Mouse (Mus musculus) left cerebral cortex, postnatal 25 days (tissue): Measurements from ENCODE around the gene Rnd2. TPM values are rescaled to one million over a fixed set of nuclear protein-coding genes. Genes with fewer than 3 reads are reported as not detected.
A peak's percentile ranks its signal among the peaks of the same experiment; 100 is the strongest.
"Not testable (repeated sequence)": the region's sequence is repeated elsewhere in the genome, so short reads cannot be mapped to it uniquely, and the experiment has no call there.

ENCODE experiments used
- DNase-seq, 2 experiments: peaks; one replicate each; pipeline ENCODE4 v3.0.0; 2022; ENCODE audit warnings: low spot score in 2 of 2, mixed read lengths in 1 of 2
- intact Hi-C: fragments of 180-260 bp; cut with DNase I; formaldehyde crosslinking; loops from one replicate; pipeline ENCODE4 v1.15.1; 2025
- total RNA-seq, 2 experiments: library from RNA; stranded (reverse); gene quantifications; 2 replicates each; pipeline ENCODE4 v1.2.3; 2021

Rnd2 gene
- total RNA-seq = 100 to 1,000 TPM; 149 to 175 TPM

DNA sequence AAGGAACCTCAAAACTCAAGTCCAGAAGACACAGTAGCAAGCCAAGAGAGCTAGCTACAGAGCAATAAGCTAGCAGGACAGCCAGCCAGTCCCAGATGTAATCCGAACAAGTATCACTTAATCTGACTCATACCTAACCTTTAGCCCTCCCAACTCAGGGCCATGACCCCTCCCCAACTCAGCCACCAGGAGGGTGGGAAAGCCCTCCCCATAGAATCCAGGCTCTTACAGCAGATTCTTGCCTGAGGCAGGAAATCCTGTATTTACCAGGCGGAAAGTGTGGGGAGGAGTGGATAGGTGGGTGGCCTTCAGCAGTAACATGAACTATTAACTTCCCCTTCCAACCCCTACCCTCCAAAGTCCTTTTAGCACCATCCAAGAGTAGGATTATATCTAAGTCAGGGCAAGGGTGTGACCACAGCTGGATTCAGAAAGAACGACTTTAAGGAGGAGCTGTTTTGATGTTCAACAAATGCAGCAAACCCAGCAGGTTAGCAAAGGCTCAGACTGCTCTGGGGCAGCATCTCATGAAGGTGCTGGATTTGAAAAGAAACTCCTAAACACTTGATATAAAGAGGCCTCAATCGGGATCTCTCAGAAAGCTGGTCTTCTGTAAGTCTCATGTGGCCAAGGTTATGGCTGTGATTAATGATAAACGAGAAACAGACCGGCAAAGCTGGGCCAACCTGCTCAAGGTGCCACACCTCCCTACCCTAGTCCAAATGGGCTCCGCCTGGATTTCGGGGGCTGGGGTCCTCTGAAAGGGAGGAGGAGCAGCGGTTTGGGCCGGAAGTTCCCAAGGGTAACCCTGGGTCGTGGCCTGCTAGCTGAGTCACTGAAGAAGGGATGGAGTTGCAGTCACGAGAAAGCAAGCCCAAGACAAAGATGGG, at the start of gene Rnd2:
Gene Rnd2, plus strand, starts transcription at position 789 of the 890 bp plus-strand sequence.
- intact Hi-C loops = no loop called here
- no peak for DNase-seq

DNA sequence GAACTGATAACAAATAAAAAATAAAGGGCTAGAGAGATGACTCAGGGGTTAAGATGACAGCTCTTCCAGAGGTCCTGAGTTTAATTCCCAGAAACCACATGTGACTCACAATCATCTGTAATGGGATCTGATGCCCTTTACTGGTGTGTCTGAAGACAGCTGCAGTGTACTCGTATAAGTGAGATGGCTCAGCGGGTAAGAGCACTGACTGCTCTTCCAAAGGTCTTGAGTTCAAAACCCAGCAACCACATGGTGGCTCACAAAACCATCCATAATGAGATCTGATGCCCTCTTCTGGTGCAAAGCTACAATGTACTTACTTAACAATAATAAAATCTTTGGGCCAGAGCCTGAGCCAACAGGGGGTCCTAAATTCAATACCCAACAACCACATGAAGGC, 49.5 kb upstream of the Rnd2 start:
- intact Hi-C loops = loop anchor here (10.0 kb wide), 1 partner anchor 321 kb away; the partner anchor contains the start of gene Psmc3ip
- no peak for DNase-seq

DNA sequence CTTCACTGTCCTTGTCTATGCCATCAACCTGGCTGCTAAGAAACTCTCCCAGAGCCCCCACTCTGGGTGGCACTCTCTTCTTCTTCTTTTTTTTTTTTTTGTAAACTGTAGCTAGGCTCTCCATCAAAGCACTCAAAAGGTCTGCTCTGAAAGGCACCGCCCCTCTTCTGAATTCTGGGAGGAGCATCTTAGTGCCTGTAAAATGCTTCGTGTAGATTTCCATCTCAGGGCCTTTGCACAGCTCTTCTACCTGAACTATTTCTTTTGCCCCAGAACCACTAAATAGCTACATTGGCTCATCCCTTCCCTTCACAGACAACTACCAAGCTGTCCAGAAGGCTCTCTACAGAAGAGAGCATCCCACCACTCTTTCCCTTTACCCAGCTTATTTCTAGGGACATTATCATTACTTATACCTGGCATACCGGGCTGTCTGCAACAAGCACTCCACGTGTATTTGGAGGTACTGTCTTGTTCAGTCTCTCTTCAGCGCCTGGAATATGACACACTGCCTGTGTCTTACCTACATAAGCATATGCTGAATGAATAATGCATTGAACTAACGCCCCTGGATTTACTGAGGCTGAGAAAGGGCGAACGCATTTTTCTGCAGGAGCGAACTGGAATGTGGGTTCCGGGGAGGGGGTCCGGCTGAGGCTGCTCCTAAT, 48.2 kb upstream of the Rnd2 start:
- DNase-seq = no peak
- intact Hi-C loops = loop anchor here (10.0 kb wide), 1 partner anchor 322 kb away; the partner anchor contains the start of gene Psmc3ip

DNA sequence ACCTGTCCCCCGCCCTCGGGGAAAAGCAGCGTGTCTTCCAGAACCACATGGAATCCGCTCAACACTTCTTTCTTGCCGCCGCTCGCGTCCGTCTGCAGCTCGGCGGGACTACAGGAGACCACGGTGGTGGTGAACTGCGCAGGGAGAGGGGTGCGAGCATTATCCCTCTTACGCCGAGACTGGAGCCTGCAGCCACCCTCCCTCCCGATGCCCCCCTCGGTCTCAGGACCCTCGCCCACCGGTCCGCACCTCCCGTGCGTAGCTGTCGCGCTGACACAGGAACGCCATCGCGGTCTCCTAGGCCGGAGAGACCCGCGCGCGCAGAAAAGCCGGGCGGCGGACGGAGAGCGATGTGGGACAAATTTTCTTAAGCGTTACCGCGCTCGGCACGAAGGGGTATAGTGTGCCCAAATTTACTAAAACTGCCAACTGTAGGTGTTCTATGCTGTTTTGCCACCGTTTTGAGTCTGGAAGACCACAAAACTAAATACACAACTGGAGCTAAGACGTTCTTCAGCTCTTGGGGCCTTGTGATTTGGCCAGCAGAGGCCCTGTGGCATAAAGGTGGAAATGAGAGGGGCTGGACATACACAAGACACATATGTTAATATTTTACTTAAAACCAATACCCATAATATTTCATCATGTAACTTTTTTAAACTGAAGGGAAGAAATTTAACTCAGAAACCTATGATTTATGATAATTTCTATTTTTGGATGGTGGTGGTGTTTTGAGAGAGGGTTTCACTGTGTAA, 47.5 kb upstream of the Rnd2 start, which contains the start of gene Aarsd1:
Gene Aarsd1, minus strand, starts transcription at position 515 of the 755 bp plus-strand sequence.
- intact Hi-C loops = loop anchor here (10.0 kb wide), 1 partner anchor 322 kb away; the partner anchor contains the start of gene Psmc3ip
- DNase-seq = peak; percentile 89 to 91

DNA sequence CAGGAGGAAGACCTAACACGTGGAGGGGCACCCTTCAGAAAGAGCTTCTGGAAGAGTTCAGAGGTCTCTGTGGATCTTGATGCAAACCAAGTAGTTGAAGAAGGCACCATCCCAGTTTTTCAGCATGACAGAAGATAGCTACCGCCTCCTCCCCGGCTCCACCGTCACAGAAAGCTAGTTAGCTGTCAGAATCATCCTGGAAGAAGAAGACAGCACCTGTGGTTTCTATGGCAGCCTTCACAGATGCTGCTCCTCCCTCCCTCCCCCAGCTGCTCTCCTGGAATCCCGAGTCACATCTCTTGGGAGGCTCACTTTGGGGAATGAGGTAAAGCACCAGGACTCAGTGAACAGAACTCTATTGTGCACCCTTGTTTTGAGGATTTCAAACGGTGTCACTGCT, 45.8 kb upstream of the Rnd2 start:
- DNase-seq = peak; percentile 41 to 78
- intact Hi-C loops = loop anchor here (10.0 kb wide), 1 partner anchor 324 kb away; the partner anchor contains the start of gene Psmc3ip

DNA sequence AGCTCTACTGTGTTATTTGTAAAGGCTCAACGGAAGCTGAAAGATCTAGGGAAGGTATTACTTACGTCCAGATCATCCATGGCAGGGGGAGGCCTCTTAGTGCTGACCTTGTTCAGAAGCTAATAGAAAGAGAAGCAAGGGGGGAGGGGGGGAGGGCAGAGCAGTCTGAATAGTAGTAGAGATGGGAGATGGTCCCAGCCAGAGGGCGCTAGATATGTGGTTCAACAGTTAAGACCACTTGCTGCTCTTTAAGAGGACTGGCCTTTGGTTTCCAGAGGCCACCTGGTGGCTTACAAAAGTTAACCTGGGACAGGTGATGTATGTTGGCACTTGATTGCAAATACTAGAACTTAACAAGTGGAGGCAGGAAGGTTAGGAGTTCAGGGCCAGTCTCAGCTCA, 45.2 kb upstream of the Rnd2 start:
- intact Hi-C loops = loop anchor here (10.0 kb wide), 1 partner anchor 325 kb away; the partner anchor contains the start of gene Psmc3ip
- DNase-seq = no peak

DNA sequence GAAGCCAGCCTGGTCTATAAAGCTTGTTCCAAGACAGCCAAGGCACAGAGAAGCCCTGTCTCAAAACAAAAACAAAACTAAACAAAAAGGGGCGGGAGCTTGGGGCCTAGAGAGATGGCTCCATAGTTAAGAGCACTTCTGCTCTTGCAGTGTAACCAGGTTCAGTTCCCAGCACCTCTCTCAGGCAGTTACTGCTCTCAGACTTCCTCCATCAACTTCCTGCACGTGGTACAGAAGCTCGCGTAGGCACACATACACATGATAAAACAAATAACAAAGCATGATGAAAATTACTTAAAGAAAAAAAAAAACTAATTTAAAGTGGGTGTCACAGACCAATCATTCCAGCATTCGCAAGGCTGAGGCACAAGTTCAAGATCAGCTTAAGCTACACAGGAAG, 44.7 kb upstream of the Rnd2 start:
- DNase-seq = no peak

DNA sequence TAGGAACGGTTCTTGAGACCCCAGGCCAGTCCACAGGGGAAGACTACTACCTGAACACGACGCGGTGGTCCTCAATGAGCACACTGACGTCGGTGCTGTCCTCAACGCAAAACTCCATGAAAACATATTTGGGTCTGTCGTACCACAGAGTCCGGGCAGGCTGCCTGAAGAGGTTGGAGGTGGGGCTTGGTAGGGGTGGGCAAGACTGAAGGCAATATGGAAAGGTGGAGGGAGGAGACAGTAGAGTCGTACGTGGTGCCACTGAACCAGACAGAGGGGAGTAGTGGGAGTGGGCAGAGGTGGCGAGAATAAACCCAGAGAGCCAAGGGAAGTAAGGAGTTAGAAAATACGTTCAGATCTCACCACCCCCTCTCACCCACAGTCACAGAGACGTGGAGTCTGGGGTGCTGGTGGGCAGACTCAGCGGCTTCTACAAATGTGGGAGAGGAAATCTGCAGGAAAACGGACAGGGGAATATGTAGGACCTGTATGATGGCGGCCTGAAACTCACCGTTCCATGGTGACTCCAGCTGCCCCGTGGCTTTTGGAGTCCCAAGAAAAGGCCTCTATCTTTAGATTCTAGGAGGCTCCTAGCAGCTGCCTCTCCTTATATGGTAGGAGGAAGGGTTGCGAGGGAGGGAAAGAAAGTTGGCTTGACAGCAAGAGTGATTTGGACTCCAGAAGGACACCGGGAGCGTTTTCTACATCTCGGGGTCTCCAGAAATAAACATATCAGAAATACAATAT, 40.5 kb upstream of the Rnd2 start, which contains the start of gene Gm27029:
Gene Gm27029, minus strand, starts transcription at position 692 of the 747 bp plus-strand sequence.
- peak; percentile 54 to 58 for DNase-seq
- intact Hi-C loops = loop anchor here (2.0 kb wide), 1 partner anchor 19 kb away; the partner anchor contains the start of gene Rpl27

More for the DNA sequence above, 44.7 kb upstream of the Rnd2 start:
- intact Hi-C loops = no loop called here

DNA sequence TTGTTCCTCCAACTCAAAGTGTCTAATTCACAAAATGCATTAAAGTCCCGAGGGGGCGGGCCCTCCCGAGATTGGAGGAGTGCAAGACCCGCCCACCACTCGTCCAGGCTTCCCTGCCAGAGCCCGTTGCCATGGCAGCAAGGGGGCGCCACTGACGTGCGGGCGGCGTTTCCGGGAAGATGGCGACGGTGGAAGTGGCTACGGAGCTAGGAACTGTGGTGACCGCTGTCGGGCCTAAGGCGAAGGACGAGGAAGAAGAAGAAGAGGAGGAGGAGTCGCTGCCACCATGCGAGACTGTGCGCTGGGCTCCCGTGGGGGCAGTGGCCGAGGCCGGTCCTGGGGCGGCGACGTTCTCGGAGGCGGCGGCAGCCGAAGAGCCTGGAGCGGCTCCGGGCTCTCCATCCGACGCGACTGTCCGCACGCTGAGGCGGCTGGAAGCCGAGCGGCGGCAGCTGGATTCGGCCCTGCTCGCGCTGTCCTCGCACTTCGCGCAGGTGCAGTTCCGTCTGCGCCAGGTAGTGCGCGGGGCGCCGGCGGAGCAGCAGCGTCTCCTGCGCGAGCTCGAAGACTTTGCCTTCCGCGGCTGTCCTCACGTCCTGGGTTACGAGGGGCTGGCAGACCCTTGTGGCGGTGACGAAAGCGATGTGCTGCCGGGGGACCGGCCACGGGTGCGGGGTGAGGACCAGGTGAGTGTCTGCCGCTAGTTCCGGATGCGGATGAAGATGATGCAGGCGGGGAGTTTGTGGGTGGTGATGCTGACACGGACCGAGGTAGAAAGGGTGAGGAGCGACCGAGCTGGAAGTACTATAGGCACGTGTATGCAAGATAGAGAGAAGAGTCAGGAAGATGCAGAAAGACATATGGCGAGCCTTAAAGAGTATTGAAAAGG, 39.6 kb upstream of the Rnd2 start, which contains the start of the genes Rundc1 and Ptges3l:
Gene Rundc1, plus strand, starts transcription at position 161 of the 889 bp plus-strand sequence.
Gene Ptges3l, minus strand, starts transcription at position 409 of the 889 bp plus-strand sequence.
- intact Hi-C loops = loop anchor here (2.0 kb wide), 1 partner anchor 18 kb away; the partner anchor contains the start of gene Rpl27
- peak; percentile 99 for DNase-seq

DNA sequence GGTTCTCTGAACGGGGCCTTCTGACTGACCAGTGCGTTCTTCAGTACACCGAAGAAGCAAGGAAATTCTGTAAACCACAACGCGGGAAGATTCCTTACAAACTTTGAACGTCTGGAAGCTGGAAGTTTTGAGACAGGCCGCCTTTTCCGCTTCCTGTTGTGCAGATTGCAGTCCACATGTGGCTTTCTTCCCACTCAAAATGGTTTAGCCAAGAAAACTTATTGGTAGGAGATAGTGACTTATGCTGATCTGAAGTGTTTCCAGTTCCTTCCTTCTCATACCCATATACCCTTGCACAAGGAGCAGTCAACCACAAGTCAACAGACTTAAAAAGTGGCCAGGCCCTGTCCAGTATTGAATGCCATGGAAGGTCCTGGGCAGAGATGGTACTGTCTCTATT, 38.6 kb upstream of the Rnd2 start:
- no peak for DNase-seq
- intact Hi-C loops = no loop called here

DNA sequence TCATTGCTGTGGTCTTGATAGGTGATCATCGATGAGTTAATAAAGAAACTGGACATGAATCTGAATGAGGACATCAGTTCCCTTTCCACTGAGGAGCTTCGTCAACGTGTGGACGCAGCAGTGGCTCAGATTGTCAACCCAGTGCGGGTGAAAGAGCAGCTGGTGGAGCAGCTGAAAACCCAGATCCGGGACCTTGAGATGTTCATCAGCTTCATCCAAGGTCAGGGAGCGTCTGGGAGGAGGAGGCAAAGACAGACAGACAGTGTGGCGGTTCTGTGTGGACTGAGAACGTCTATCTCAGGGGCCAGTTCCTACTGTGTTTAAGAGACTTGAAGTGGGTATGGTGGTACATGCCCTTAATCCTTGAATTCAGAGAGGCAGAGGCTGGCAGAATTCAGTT, 33.5 kb upstream of the Rnd2 start:
- DNase-seq = no peak
- intact Hi-C loops = no loop called here

DNA sequence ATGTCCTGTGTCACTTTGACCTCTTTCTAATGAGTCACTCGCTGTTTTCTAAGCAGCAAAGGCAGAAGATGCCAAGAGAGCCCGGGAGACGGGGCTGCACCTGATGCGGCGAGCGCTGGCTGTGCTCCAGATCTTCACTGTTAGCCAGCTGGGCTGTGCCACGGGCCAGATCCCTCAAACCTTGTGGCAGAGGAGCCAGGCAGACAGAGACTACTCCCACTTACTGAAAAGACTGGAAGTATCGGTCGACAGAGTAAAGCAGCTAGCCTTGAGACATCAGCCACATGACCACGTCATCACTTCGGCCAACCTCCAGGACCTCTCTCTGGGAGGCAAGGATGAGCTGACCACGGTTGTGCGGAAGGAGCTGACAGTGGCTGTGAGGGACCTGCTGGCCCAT, 31.4 kb upstream of the Rnd2 start:
- intact Hi-C loops = no loop called here
- DNase-seq = no peak

DNA sequence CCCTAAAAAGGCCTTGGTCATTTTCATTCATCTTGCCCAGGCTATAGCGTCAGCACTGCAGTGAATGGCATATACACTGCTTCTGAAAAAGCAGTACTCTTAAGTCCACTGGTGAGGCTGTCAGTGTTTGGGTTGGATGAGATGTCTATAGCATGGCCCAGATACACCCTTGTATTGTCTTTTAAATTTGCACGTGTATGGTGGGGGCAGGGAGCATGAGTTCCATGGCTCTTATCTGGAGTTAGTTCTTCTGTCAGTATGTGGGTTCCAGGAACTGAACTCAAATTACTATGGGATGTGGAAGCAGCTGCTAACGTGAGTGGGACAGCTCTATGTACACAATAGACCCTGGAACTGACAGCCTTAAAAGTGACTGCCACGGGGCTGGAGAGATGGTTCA, 29.0 kb upstream of the Rnd2 start:
- intact Hi-C loops = no loop called here
- no peak for DNase-seq

DNA sequence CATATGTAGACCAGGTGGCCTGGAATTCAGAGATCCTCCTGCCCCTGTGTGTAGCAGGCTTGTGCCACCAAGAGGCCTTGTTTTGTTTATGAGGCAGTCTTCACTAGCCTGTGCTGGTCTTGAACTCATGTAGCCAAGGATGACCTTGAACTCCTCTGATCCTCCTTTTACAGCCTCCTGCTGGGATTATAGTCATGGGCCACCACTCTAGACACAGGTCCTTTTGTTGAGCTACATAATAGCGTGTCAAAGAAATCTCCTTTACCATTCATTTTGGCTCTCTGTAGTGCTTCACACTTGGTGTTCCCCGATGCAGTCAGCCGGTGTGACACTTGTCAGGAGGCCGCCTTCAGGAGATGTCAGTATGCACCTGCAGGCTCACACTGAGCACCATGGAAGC, 27.9 kb upstream of the Rnd2 start:
- intact Hi-C loops = no loop called here
- DNase-seq = no peak

DNA sequence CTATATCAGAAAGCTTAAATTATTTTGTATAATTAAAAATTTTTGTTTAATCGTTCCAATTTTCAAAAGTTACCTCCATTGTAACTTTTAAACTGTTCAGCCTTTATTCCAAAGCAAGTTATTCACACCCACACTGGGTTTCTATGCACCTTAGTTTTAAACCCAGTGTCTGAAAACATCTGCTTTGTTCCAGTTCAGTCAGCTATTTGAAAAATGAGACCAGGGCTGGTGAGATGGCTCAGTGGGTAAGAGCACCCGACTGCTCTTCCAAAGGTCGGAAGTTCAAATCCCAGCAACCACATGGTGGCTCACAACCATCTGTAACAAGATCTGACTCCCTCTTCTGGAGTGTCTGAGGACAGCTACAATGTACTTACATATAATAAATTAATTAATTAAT, 26.8 kb upstream of the Rnd2 start:
- DNase-seq, intact Hi-C loops: not testable (repeated sequence)

DNA sequence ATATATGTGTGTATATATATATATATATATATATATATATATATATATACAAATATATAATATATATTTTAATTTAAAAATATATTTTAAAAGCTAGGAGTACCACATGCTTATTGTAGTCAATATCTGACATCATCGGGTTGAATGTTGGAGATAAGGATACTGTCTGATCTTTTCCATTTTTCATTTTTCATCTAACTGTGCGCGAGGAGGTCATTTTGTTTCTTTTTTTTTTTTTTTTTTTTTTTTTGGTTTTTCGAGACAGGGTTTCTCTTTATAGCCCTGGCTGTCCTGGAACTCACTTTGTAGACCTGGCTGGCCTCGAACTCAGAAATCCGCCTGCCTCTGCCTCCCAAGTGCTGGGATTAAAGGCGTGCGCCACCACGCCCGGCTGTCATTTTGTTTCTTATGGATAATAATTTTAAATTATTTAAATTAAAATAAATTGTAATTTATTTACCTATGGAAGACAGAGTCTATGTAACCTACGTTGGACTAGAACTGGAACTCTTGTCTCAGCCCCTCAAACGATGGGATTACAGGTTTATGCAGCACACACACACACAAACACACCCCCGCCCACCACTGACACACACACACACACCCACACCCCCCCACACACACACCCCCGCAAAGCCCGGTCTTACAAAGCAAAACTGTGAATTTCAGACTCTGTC, 23.2 kb upstream of the Rnd2 start:
- intact Hi-C loops = loop anchor here (1.0 to 2.0 kb wide), 2 partner anchors 17 to 125 kb away; partner anchors contain the start of genes Gm27029, Psme3, Ptges3l and Rundc1
- not testable (repeated sequence) for DNase-seq
